Mouse (Mus musculus): ENCODE results near the gene Tepp.

Tepp gene

GRCm38 (mm10) chr8:95362272-95362671 is 51.9 kb downstream of the Tepp start:
- ATAC-seq (ENCODE audit: low TSS enrichment): no peak

- no peak for ATAC-seq (ENCODE audit: low TSS enrichment)
Measured at GRCm38 (mm10) chr8:95363849-95364248, 53.5 kb downstream of the Tepp start.

DNA sequence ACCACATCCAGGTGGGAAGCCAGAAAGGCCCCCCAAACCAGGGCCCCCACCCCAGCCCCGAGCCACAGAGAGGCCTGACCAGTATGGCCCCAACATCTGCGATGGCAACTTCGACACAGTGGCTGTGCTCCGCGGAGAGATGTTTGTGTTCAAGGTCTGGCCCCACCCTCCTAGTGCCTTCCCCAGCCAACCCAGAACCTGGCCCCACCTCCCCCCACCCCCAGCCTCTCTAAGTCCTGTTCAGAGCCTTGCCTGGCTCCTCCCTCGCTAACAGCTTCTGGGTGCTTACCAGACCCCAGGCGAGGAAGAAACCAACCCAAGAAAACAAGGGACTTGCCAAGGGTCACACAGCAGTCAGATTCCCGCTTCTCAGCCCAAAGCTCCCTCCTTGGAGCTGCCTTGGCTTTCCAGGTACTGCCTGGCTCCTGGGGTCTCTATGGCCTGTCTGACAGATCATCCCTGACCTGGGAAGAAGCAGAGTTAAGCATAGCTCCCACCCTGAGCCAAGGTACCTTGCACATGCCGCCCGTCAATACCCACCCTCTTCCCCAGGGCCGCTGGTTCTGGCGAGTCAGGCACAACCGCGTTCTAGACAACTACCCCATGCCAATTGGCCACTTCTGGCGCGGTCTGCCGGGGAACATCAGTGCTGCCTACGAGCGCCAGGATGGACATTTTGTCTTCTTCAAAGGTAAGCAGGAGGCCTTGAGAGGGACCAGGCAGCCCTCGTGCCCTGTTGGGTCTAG is 59.4 kb downstream of the Tepp start:
- no peak for ATAC-seq (ENCODE audit: low TSS enrichment)

GRCm38 (mm10) chr8:95373389-95374002 is 63.1 kb downstream of the Tepp start:
- no peak for ATAC-seq (ENCODE audit: low TSS enrichment)

DNA sequence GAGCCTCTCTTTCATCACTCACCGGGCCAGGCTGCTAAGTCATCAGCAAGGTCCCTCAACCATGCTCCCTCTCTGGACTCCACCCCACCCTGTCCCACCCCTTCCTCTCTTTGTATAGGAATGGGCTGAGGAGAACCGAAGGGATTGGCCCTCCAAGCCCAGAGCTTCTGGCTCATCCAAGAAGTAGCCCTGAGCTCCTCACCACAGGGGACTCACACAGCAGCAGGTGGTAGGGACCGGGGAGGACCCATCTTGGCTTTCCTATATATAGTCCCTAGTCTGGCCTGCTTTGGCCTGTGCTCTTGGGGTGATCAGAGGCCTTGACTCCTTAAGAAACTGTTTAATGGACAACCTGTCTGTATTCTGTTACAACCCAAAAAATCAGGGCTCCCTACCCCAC is 64.1 kb downstream of the Tepp start:
- no peak for ATAC-seq (ENCODE audit: low TSS enrichment)

DNA sequence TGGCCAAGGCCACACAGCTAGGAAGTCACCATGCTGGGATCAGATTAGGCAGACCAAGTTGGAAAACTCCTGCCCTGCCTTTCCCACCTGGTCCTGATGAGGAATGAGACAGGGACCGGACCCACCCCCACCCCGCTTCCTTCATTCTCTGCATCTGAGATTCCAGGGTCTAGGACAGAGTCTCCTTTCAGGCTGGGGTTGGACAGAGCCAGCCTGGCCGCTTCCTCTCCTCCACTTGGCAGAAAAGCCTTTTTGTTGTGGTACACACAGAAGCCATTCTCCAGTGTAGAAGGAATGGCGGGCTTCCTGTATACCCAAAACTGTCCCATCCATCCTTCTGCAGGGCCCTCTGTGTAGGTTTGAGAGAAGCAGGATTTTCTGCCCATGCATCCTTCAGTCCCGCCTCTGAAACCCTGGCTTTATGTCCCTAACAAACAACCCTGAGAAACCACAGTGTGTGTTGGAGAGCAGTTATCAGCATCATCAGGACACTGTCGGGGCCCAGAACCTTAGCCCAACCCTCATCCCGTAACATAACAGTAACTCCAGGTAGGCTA is 65.1 kb downstream of the Tepp start:
- peak; percentile 27; the same call in 1 of the 2 replicates for ATAC-seq (ENCODE audit: low TSS enrichment)

Data from frontal cortex, adult (tissue).